Mouse (Mus musculus): Measurements from ENCODE around the gene Map3k5.

The Map3k5 gene

DNA sequence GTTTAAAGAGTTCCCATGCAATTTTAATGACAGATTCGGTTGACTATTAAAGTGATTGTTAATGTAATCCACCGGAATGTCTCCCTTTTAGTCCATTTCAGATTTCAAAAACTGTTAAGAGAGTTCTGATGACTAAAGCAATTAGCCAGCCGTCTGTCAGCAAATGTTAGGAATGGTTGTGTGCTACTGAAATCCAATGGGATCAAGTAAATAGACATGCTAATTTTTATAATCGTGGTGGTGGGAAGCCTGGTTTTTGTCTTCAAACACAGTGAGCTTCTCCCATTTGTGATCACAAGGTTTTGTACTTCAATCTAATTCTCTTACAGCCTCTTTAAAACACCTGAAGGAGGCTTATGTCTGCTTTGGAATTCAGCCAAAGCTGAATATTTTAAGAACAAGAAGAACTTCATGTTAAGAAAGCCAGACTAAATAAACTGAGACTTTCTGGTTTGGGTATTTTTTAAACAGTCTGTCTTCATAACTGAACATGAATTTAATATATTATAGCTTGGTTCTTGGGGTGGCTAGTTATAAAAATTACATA lies 1.6 kb downstream of the Map3k5 start:
- no peak for DNase-seq

DNA sequence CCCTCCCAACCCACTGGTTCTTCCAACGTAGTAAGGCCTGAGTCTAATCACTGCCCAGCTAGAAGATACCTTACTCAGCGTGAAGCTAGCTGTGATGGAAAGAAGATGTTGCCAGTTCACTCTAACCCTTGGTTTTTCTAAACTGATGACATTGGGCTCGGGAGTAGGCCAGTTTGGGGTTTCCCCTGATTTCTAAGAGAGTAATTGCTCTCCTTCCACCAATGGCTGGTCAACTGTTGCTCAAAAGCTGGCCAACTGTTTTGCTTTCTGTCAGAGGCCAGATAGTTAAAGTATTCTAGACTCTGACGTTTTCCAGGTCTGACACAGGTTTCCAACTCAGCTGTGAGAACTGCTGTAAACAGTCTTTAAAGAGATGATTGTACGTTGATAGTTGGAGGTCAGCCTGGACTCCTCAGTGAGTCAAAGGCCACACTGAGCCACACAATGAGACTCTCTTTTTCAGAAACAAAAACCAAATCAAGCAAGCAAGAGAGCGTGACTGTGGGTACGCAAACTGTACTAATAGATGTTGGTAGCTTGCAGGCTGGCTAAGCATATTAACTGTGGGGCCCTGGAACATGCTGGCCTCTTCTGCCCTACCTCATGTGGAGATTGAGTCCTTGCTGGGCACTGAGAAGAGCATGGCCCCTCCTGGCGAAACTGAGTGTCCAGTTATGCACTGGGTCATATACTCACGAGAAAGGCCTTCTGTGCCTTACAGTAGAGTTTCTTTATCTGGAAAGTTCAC lies 2.9 kb downstream of the Map3k5 start:
- no peak for DNase-seq

DNA sequence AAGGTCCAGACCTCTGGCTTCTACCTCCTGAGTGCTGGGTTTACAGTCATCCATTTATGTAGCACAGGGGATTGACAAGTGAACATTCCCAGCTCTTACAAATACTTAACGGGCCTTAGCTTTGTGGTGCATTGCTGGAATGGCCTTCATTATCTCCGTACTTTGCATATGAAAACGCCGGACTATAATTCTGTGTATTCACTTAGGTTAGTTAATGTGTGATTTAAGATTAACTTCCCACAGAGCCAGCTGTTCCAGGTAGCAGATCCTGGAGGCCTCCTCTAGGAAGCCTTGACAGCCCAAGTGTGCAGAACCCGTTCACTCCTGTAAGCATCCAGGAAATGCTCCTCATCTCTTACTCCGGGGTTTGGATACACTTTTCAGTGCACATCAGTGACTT lies 4.5 kb downstream of the Map3k5 start:
- DNase-seq: no peak

DNA sequence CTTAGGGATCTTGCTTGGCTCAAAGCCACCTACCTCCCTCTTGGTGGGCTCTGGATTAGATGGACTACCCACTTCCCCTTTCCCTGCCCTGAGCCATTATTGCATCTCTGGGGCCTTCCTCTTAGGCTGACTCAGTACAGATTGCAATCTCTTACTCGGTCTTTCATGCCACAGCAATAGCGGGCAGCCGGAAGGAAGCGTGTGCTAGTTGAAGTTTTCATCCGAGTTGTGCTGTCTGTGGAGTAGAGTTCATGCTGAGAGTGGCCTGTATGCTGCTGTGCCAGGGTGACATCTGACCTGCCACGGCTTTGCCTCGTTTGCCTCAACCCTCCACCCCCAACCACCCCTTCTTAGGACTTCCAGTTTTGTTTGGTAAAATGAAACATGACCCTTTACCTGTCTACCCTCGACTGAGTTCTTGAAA lies 5.0 kb downstream of the Map3k5 start:
- DNase-seq: no peak

DNA sequence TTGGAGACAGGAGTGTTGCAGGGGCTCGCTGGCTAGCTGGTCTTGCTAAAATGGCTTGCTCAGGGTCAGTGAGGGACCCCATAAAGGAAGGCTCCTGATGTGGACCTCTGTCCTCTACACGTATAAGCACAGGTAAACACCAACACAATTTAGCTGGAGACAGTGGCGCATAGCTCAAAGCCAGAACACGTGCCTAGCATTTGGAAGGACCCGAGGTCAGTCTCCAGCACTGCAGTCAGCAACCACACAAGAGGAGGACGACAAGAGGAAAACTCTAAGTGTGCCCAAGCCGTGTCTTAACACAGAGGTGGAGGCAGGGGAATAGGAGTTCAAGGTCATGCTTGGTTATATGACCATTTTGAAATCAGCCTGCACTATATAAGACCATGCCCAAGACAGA lies 5.9 kb downstream of the Map3k5 start:
- no peak for DNase-seq

DNA sequence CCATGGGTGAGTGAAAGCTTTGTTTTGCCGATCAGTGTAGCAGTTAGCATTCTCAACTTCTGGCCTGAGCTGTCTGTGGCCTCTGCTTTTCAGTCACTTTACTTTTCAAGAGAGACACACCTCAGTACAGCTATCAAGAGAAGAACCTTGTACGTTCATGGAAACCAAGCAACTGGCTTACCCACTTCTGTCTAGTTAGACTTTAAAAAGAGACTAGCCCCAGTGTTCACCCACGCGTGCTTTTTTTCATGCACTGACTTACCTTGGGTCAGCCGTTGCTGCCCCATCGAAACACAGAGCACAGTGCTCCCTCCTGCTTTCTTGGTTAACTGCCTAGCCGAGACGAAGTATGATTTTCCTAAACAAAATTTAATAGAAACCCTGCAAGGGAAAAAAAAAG lies 6.4 kb downstream of the Map3k5 start:
- DNase-seq: no peak

DNA sequence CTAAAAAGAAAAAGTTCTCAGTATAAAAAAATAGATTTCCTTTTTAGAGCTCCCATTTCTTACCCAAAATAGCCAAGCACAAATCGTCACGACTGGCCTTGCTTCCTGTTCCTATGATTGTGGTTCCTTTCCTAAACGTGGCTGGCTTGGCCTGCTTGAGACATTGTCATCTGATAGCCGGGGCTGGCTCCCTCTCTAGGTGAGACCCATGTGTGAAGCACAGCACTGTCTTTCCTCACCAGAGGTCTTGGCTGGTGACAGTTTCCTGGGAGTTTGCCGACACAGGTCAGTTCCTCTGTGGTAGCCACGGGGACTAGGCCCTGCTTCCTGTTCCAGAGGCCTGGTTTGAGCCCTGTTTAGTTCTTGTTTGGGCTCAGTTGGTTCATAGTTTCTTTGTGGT lies 6.8 kb downstream of the Map3k5 start:
- peak; percentile 25 for DNase-seq

DNA sequence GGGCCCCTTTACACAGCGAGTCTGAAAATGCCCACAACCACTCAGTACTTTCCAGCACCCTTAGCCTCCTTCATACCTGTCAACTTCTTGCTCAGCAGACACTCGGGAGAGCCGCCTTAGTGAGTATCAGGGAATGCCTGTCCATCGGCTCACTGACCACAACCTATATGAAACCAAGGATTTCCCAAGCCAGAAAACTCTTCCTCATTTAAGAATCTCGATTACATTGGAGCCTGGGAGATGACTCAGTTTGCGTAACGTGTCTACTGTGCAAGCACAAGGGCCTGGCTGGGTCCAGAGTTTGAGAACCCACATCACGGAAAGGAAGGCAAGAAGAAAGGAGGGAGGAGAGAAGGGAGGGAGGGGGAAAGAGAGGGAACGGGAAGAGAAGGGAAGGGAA lies 7.6 kb downstream of the Map3k5 start:
- no peak for DNase-seq

DNA sequence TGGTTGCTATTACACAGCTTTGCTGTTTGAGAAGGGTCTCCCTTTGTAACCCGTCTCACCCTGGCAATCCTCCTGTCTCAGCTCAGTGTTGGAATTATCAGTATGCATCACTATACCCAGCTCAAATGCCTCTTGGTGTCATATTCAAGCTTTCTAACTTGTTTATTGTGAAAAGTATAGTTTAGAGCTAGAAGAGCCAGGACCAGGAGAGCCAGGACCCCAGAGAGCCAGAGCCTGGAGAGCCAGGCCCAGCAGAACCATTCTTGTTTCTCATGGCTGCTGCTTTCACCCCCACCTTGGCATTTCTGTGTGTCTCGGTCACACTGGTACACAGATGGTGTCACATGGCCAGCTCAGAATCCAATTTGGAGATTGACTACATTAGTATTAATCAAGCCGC lies 8.3 kb downstream of the Map3k5 start:
- DNase-seq: no peak

DNA sequence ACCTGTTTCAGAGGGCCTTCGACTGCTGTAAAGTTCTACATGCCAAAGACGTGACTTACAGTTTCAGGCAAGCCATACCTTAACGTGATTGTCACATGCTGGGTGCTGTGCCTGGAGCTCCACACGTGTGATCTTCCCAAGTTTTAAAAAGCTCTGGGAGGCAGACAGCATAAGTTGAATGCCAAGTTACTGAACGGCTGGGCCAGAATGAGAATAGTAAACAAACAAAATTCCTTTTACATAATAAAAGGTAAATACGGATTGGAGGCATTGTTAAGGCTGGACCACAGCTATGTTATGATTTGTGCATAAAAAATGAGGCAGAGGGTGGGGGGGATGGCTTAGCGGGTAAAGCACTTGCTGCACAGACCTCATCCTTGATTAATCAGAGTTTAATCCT lies 11.4 kb downstream of the Map3k5 start:
- DNase-seq: no peak

DNA sequence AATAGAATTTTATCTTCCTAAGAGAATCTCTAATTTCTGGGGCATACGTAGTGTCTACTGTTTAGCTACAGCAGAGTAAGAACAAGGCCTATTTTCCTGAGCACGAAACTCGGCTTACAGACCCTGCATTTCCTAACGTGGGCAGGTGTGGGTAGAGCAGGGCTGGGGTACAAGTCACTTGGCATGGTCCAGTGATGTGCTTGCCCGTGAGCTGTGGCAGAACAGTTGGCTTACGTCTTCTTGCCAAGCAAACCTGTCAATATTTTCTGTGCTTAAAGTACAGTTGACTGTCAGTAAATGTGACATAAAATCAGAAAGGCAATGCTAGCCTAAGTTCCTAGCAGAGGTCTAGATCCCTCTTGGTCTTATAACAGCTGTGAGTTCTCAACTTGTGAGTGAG lies 12.4 kb downstream of the Map3k5 start:
- no peak for DNase-seq

DNA sequence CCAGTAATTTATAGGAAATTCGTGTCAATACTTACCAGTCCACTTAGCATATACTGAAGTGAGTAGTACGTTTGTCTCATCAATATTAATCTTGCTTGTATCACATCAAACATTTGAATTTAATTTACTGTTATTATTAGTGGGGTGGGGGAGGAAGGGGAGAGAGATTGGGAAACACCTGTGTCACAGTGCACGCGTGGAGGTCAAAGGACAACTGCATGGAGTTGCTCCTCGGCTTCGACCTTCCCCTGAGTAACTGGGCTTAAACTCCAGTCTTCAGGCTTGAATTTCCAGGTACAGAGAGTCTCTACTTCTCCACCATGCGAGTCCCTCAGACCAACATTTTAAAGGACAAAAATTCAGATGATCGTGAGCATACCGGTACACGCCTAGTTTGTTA lies 13.2 kb downstream of the Map3k5 start:
- DNase-seq: no peak

DNA sequence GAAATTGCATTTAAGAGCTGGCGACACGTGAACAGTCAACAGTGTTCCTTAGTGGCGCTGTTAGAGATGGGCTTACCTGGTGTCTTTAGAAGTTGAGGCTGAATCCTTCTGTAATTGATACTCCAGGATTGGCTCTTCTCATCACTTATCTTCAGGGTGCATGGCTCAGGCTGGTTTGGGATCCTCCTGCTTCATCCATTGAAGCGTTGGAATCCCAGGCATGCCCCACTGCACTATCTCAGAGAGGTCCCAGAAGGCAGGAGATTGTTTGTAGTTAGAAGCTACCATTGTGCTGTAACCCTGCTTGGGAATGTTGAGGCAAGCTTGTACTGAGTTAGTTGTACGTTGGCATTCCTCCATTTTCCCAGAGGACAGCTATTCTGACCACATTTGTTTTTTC lies 13.6 kb downstream of the Map3k5 start:
- no peak for DNase-seq

DNA sequence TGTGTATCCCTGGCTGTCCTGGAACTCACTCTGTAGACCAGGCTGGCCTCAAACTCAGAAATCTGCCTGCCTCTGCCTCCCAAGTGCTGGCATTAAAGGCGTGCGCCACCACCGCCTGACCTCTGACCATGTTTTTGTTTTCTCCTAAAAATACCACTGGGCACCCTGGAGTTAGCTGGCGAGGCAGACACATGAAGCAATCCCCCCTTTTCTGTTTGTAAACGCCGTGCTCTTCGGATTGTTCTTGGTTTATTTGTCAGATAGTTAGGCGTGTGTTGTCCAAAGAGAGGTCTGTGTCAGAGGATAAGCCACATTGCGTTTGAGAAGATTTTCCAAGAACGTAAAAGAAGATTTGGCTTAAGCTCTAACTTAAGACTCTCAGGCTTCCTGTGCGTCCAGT lies 14.1 kb downstream of the Map3k5 start:
- DNase-seq: no peak

DNA sequence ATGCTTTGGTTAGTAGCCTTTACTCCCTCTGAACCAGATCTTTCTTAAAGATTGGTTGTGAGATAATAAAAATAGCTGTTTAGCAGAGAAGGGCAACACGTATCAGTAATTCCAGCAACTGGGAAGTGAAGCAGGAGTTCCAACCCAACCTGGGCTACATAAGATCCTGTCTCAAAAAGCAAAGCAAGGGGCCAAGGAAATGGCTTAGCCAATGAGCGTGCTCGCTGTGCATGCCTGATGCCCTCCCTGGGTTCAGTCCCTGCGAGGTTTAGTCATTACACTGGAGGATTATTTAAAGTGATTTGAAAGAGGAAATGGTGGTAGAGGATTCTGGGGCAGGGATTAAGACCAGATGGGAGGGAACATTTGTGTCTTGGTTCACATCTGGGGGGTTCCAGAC lies 14.8 kb downstream of the Map3k5 start:
- DNase-seq: no peak

DNA sequence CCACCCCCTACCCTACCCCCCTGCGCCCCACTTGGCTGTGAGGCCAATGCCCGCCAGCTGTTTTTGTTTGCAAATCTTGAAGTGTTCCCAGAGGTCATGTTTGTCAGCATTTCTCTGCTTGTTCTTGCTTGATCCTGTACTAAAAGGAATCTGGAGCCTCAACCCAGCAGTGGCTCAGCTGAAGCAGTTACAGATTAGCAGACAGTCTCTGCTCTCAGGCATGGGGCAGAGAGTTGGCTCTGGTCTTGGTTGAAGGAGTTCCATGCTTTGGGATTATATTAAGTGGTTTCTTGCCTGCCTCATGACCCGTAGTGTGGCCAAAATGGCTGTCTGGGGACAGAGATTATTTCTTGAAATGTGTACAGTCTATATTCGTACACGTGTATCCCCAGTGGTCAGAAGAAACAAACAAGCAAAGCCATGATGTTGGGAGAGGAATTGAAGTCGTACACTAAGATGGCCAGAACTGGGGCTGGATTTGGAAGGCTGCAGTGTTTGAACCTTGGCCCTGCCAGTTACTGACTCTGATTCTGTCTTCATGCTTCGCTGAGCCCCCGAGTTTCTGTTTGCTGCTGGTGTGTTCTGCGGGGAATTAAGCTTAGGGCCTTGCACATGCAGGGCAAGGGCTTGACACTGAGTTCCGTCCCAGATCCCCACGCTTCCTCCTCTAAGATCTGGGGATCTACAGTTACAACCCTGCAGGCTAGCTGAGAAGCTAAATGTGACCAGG lies 18.9 kb downstream of the Map3k5 start:
- DNase-seq: no peak

DNA sequence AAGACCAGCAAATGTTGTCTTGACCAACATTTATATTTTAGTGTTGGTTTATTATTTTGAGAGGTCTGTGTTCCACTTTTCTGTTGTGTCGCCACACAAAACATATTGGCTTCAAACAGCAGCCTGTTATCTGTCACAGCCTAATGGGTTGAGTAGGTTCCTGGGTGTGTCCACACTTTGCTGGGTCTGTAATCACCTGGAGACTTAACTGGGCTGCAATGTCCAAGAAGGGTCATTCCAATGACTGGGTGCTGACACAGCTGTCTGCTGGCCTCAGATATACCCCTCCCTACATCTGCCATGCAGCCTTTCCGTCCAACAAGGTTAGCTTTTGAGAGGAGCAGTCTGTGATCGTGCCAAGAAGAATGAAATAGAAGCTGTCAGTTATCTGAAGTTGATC lies 20.3 kb downstream of the Map3k5 start:
- DNase-seq: no peak

DNA sequence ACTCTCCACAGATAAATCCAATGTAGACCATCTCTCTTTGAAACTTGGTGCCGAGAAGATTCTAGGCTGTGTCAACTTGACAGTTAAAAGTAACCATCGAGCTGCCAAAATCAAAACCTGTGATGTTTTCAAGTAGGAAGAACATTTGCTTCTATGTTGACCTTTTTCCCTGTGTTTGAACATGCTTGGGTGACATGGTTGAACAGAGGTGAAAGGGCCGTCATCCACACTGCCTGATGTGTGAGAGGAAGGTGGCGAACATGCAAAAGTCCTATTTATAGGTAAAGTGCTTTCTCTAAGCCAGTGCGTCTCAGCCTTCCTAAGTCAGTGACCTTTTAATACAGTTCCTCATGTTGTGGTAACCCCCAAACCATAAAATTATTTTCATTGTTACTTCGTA lies 21.5 kb downstream of the Map3k5 start:
- no peak for DNase-seq

DNA sequence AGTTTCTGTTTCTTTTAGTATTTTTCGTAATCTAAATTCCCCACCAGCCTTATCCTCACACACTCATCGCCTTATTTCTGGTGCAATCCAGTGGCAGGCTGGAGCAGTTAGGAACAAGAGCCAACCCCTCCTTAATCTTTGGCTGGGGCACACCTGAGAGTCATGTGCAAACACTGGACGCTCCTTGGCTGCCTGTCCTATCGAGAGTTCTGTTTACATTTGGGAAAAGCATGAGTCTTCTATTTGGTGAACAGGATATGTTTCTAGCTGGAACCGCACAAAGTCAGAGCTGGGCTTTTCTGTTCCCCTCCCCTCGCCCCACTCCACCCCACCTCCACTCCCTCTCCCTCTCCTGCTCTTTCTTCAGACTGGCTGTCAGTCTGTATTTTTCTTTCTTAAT lies 22.5 kb downstream of the Map3k5 start:
- DNase-seq: no peak

DNA sequence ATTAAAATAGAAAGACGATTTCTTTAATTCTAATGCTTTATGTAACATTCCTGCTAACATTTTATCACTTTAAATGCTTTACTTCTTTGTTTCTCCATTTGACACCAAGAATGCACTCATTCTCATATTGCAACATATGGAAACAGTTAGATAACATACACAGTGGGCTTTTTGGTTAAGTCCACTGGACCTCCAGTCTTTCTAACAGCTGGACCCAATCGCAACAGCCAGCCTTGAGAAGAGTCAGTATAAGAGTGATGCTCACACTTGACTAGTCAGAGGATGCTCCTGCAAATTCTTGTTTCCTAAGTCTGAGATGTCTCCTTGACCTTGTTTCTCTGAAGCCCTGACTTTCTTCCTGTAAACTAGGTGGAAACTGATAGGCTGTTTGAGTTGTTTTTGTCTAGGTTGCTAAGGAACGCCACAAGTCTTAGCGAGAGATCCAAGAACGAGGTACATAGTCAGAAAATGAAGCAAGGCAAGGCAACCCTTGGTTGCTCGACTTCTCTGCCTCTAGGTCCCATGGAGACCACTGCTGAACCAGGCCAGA lies 26.6 kb downstream of the Map3k5 start:
- no peak for DNase-seq

DNA sequence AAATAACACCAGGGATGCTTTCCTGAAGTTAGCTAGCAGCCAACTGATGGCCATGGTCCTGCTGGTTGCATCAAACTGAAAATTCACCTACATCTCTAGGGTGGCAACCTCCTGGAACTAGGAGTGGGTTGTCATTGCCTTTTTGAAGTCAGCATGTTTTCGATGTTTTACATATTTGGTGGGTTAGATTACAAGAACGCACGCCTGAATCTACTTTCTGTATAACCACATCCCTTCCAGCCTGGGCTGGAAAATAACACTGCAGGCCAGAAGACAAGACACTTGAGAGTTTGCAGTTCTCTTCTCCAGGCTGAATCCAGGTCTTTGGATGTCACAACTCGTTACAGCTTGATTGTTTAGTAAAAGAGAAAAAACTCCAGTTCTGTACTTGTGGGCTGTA lies 28.5 kb downstream of the Map3k5 start:
- DNase-seq: no peak

DNA sequence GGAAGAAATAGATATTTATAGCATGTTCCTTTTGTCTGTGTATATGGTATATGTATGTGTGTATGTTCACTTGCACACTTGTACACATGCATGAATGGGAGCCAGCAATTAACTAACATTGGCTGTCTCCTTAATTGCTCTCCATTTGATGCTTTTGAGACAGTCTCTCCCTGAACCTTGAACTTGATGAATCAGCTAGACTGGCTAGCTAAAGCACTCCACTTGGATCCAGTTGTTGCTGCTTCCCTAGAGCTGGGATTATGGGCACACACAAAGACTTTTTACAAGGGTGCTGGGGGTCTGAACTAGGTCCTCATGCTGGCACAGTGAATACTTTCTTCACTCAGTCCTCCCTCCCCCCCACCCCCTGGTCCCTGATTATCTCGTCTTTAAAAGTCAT lies 28.9 kb downstream of the Map3k5 start:
- DNase-seq: no peak

DNA sequence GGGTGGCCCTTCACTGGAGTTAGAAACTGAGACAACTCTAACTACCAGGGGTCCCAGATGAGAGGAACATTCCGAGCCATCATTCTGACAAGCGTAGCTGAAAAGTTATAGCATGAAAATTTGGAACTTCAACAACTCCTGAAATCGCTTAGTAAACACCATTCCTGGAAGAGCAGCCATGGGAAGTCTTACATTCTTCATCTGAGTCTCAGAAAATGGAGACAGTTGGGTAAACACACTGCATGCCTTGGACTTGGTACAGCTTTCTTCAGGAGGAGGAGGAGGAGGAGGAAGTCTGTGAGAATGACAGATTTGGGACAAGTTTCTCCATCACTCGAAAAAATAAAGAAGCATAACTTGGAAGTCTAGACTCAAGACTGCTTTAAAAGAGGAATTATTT lies 29.8 kb downstream of the Map3k5 start:
- no peak for DNase-seq

DNA sequence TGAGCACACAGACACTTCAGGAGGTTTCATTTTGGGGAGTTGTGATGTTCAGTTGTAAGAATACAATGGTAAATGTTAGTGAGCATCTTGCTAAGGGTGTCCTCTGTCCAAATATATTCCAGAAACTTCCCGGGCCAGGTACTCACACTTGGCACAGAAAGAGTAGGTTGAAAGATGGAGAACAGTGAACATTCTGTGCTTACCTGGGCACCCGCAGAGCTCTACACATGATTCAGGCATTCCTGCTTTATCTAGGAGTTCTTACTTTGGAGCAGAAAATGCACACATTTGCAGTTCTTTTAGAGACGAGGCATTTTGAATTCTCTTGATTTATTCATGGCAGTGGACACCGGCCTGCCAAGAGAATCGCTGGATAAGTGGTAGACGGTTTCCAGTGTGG lies 32.3 kb downstream of the Map3k5 start:
- DNase-seq: no peak
